Mouse (Mus musculus) kidney, embryonic 15.5 days (tissue): ENCODE measurements around the gene Slc29a1. TPM values are rescaled to one million over a fixed set of nuclear protein-coding genes. Genes with fewer than 3 reads are reported as not detected.

Source experiments
- ATAC-seq: fragments of 200-750 bp; cut with Nextera tagmentation; replicated peaks from 2 replicates; pipeline ENCODE4 v1.8.0; 2017; ENCODE audit warnings: moderate TSS enrichment; ENCODE audit not compliant: low FRiP score
- H3K27ac ChIP-seq: fragments of 300-500 bp; sonication (generic); 2 replicates; pipeline ENCODE4 v1.5.1; 2015; ENCODE audit warnings: mild to moderate bottlenecking, inconsistent platforms
- H3K27me3 ChIP-seq: fragments of 300-500 bp; sonication (generic); 2 replicates; pipeline ENCODE4 v1.6.1; 2015; ENCODE audit warnings: inconsistent platforms
- H3K36me3 ChIP-seq: fragments of 300-500 bp; sonication (generic); 2 replicates; pipeline ENCODE4 v1.6.1; 2015; ENCODE audit warnings: inconsistent platforms
- H3K4me1 ChIP-seq: fragments of 300-500 bp; sonication (generic); 2 replicates; pipeline ENCODE4 v1.6.1; 2015; ENCODE audit warnings: inconsistent platforms
- H3K4me2 ChIP-seq: fragments of 300-500 bp; sonication (generic); 2 replicates; pipeline ENCODE4 v1.6.1; 2015; ENCODE audit warnings: moderate library complexity, mild to moderate bottlenecking, inconsistent platforms
- H3K4me3 ChIP-seq: fragments of 300-500 bp; sonication (generic); replicated peaks from 2 replicates; pipeline ENCODE4 v1.5.1; 2015; ENCODE audit warnings: mild to moderate bottlenecking, inconsistent platforms
- H3K9ac ChIP-seq: fragments of 300-500 bp; sonication (generic); 2 replicates; pipeline ENCODE4 v1.6.1; 2015; ENCODE audit warnings: mild to moderate bottlenecking, inconsistent platforms
- H3K9me3 ChIP-seq: fragments of 300-500 bp; sonication (generic); replicated peaks from 2 replicates; pipeline ENCODE4 v1.6.1; 2016; ENCODE audit warnings: inconsistent platforms
- WGBS: fragments of 180-500 bp; shearing (Covaris S2); methylation state at CpG from one replicate; pipeline ENCODE4 v1.1.7; 2015; ENCODE audit warnings: mixed read lengths; 5-methylcytosine and 5-hydroxymethylcytosine counted together
- polyA plus RNA-seq: library from polyadenylated mRNA; unstranded; fragments of >200 nt; fragmentation: Nextera tagmentation; extraction: Ambion mirVana; gene quantifications from 2 replicates; pipeline ENCODE4 v1.2.1, GENCODE M21; 2015

The Slc29a1 gene
- polyA plus RNA-seq, 1 experiment from 2014 or later = 102 TPM

DNA sequence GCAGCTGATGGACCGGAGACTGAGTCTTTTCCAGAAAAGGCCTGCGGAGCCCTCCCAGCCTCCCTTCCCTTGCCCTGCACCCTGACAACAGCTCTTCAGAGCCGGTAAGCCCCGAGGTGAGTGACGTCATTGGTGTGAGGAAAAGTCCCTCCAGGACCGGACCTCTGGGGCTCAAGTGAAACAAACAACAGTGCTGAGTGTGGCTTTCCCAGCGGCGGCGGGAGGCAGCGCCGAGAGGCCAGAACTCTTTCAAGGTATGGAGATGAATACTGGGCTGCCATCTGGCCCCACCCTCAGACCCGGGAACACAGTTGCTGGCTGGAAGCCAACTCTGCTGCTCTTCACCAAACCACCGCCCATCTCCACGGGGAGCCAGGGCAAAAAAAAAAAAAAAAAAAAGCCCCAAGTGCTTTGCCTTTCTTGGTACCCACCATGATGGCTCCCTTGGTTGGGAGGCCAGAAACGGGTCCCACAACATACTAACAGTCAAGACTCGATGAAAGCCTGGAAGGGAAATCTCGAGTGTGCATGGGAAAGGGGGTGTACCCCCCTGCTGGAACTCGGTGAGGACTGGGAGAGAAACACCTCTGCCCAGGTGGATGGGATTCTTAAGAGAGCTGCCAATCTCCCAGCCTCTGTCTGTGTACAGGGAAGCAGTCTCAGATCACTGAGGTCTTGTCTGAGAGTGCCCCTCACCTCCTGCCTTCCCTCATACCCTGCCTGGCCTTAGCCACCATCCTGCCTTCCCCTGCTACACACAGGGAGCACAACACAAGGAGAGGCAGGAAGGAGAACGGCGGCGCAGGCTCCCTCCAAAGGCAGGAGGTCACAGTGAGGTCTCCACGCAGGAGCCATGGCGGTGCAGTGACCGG is 55.2 kb downstream of the Slc29a1 start:
- ATAC-seq = no peak
- Histone ChIP-seq H3K9me3 (no peaks in the 10 kb centered on the region), H3K4me1 (peaks cover 25% of the 10 kb centered on the region), H3K36me3 (no peaks in the 10 kb centered on the region), H3K4me3 (peak overlapping the region; percentile 37), H3K9ac (no peak overlapping the region), H3K4me2 (peak overlapping the region; percentile 64), H3K27ac (no peak overlapping the region), H3K27me3 (peaks cover 98% of the 10 kb centered on the region)
- 10% methylated on average over 24 of the region's 24 CpGs for WGBS

DNA sequence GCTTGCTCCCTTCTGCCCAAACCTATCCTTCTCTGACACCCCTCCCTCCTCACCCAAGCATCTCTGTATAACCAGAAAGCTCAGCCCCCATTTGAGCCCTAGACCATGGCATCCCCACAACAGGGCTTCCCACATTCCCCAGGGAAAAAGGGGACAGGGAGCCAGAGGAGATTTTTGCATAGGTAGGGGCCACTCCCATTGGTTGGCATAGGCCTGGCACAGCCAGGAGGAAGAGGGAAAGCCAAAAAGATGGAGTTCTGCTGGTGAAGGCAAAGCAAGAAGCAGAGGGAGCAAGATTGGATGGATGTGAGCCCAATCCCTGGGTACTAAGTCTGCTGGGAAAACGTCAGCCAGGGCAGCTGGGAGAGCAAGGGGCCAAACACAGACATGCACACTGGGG is 56.3 kb downstream of the Slc29a1 start:
- H3K9ac ChIP-seq = no peak overlapping the region
- no peaks in the 10 kb centered on the region for H3K9me3 ChIP-seq
- ATAC-seq = no peak
- no peak overlapping the region for H3K4me2 ChIP-seq
- H3K27ac ChIP-seq = no peak overlapping the region
- peaks cover 99% of the 10 kb centered on the region for H3K27me3 ChIP-seq
- H3K36me3 ChIP-seq = no peaks in the 10 kb centered on the region
- WGBS = 50% methylated on average over 1 of the region's 1 CpGs
- H3K4me1 ChIP-seq = peaks cover 21% of the 10 kb centered on the region
- H3K4me3 ChIP-seq = no peak overlapping the region

DNA sequence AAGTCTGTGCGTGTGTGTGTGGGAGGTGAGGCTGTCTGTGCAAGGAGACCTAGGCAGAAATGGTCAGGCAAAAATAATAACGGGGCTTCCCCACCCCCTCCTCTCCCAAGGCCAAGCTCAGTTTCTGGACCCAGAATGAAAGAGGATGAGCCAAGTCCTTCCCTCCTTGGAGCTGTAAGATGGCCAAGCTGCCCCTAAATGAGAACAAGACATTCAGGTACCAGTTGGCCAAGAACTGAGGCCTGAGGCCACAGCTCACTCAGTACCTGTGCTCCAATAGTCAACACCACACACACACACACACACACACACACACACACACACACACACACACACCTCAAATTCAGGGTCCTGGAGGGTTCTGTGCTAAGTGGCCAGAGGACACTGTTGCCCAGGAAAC is 56.7 kb downstream of the Slc29a1 start:
- ATAC-seq = no peak
- Histone ChIP-seq H3K36me3 (no peaks in the 10 kb centered on the region), H3K9ac (no peak overlapping the region), H3K4me3 (no peak overlapping the region), H3K9me3 (no peaks in the 10 kb centered on the region), H3K27me3 (peaks cover 99% of the 10 kb centered on the region), H3K27ac (no peak overlapping the region), H3K4me1 (peaks cover 21% of the 10 kb centered on the region), H3K4me2 (no peak overlapping the region)
- 53% methylated on average over 2 of the region's 2 CpGs for WGBS

DNA sequence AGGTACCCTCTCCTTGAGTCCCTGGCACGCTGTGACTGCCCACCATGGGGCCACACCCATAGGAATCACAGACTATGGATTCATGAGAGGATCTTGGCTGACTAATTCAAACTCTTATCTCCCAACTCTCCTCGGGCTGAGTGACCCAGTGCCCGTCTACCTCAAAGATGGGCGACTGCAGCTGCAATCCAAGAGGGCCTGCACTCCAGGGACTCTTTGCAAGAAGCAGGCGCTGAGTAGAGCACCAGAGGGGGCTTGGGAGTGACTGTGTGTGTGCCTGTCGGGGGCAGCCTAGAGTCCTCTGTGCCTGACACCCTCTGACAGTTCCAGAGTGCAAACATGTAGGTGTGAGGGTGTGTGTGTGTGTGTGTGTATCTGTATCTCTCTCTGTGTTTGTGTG is 57.3 kb downstream of the Slc29a1 start:
- Histone ChIP-seq H3K27ac (no peak overlapping the region), H3K9me3 (no peaks in the 10 kb centered on the region), H3K36me3 (no peaks in the 10 kb centered on the region), H3K4me1 (peaks cover 21% of the 10 kb centered on the region), H3K27me3 (peaks cover 97% of the 10 kb centered on the region), H3K4me2 (no peak overlapping the region), H3K4me3 (no peak overlapping the region), H3K9ac (no peak overlapping the region)
- WGBS = 35% methylated on average over 6 of the region's 6 CpGs
- no peak for ATAC-seq

DNA sequence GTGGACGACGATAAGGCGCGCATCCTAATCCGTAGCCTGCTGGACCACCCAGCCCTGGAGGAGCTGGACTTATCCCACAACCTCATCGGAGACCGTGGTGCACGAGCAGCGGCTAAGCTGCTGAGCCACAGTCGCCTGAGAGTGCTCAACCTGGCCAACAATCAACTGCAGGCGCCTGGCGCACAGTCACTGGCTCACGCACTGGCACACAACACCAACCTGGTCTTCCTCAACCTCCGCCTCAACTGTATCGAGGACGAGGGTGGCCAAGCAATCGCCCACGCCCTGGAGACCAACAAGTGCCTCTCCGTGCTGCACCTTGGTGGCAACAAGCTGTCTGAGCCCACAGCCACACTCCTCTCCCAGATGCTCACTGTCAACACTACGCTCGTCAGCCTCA is 59.7 kb downstream of the Slc29a1 start:
- ATAC-seq = no peak
- H3K9ac ChIP-seq = no peak overlapping the region
- H3K4me3 ChIP-seq = no peak overlapping the region
- no peaks in the 10 kb centered on the region for H3K9me3 ChIP-seq
- no peak overlapping the region for H3K27ac ChIP-seq
- WGBS = 79% methylated on average over 21 of the region's 21 CpGs
- peaks cover 9% of the 10 kb centered on the region for H3K4me1 ChIP-seq
- peaks cover 96% of the 10 kb centered on the region for H3K27me3 ChIP-seq
- H3K4me2 ChIP-seq = no peak overlapping the region
- H3K36me3 ChIP-seq = no peaks in the 10 kb centered on the region

DNA sequence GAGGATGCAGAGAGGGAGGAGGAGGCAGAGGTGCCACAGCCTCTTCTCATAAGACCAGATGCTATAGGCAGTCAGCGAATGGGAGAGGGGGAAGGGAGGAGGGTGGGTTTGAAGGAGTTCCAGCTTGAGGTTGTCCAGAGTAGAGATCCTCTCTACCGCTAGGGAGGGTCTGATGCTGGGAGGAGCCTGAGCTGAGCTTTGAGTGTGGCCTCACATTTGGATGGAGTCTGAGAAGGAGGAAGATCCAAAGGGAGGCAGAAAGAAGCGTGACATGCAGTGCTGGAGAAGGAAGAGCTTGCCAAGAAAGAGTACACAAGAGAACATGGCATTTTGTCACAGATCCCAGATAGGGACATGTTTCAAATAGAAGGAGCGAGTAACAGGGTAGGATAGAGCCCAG is 61.0 kb downstream of the Slc29a1 start:
- no peak for ATAC-seq
- H3K4me3 ChIP-seq = no peak overlapping the region
- no peaks in the 10 kb centered on the region for H3K36me3 ChIP-seq
- H3K9me3 ChIP-seq = no peaks in the 10 kb centered on the region
- no peak overlapping the region for H3K4me2 ChIP-seq
- WGBS = 57% methylated on average over 4 of the region's 4 CpGs
- no peak overlapping the region for H3K9ac ChIP-seq
- H3K27me3 ChIP-seq = peaks cover 93% of the 10 kb centered on the region
- no peaks in the 10 kb centered on the region for H3K4me1 ChIP-seq
- no peak overlapping the region for H3K27ac ChIP-seq

DNA sequence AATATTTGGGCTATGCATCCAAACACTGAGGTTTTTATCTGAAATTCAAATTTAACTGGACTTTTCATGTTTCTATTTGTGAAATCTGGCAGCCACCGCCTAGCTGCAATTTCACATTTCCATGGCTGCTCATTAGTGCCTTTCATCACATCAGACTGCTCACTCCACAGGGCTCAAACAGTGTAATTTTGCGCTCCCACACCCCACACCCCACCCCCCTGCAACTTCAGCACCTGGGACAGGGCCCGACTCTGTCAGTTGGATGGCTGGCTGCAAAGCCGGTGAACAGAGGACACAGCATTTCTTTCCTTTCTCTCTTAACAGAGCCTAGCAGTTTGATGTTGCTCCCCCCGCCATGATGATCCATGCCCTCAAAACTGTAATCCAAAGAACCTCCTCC is 63.1 kb downstream of the Slc29a1 start:
- Histone ChIP-seq H3K4me2 (no peak overlapping the region), H3K27me3 (peaks cover 90% of the 10 kb centered on the region), H3K36me3 (no peaks in the 10 kb centered on the region), H3K9me3 (no peaks in the 10 kb centered on the region), H3K4me3 (no peak overlapping the region), H3K9ac (no peak overlapping the region), H3K4me1 (no peaks in the 10 kb centered on the region), H3K27ac (no peak overlapping the region)
- WGBS = 17% methylated on average over 5 of the region's 5 CpGs
- ATAC-seq = no peak

Other genes starting within 250 kb of the Slc29a1 start
- 67.0 and 67.6 TPM in 2 replicates for gene Cdc5l, start 165.9 kb downstream of the Slc29a1 start, polyA plus RNA-seq
- 0.29 and 0.48 TPM in 2 replicates for gene Spats1, start 124.2 kb downstream of the Slc29a1 start, polyA plus RNA-seq
- gene Aars2, start 92.8 kb downstream of the Slc29a1 start, polyA plus RNA-seq = 21.7 and 24.6 TPM in 2 replicates
- 0.14 and 0.22 TPM in 2 replicates for gene Tcte1, start 76.2 kb downstream of the Slc29a1 start, polyA plus RNA-seq
- gene Tmem151b, start 49.9 kb downstream of the Slc29a1 start, polyA plus RNA-seq = 3.1 and 3.4 TPM in 2 replicates
- 5.3 and 5.7 TPM in 2 replicates for gene Nfkbie, start 43.9 kb downstream of the Slc29a1 start, polyA plus RNA-seq
- gene Slc35b2, start 35.7 kb downstream of the Slc29a1 start, polyA plus RNA-seq = 142 TPM in 2 replicates
- gene Hsp90ab1, start 26.3 kb downstream of the Slc29a1 start, polyA plus RNA-seq = 1,881 and 1,940 TPM in 2 replicates
- 5.7 and 6.3 TPM in 2 replicates for gene Mymx, start 2.5 kb upstream of the Slc29a1 start, polyA plus RNA-seq
- 0.57 and 0.87 TPM in 2 replicates for gene Capn11, start 59.7 kb upstream of the Slc29a1 start, polyA plus RNA-seq
- gene Mrpl14, start 86.7 kb upstream of the Slc29a1 start, polyA plus RNA-seq = 144 and 152 TPM in 2 replicates
- gene Tmem63b, start 87.3 kb upstream of the Slc29a1 start, polyA plus RNA-seq = 35.3 and 39.4 TPM in 2 replicates
- gene 1600014C23Rik, start 134.2 kb upstream of the Slc29a1 start, polyA plus RNA-seq = 0.68 TPM in 1 of 2 replicates, not detected in the other